Mouse (Mus musculus) erythroblast, embryonic 14.5 days (primary cell): ENCODE results near the gene Itgam.

Experiments used
- GATA1 ChIP-seq: IDR thresholded peaks from 2 replicates; pipeline ENCODE4 v1.6.1; 2012; ENCODE audit warnings: low read length, inconsistent platforms, mixed read lengths
- TAL1 ChIP-seq: IDR thresholded peaks from 3 replicates; pipeline ENCODE4 v1.6.1; 2012; ENCODE audit warnings: low read length, inconsistent platforms, mixed read lengths

DNA sequence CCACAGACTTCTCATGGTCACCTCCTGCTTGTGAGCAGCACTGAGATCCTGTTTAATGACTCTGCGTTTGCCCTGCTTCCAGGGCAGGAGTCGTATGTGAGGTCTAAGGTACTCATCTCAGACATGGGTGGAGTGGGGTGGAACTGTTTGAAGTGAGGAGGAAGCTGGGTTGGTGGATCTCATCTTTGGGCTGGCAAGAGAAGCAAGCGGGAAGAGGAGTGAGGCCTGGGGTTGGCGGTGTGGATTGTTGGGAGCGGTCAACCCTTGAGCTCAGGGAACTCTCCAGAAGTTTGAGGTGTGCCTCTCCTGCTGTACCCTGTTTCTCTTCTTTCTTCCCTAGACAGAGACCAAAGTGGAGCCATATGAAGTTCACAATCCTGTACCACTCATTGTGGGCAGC, 54.0 kb downstream of the Itgam start:
- TF ChIP-seq GATA1, result no peak
- no peak for TF ChIP-seq TAL1
